Mouse (Mus musculus): Measurements from ENCODE around the gene Sh3gl2. TPM values are rescaled to one million over a fixed set of nuclear protein-coding genes. Genes with fewer than 3 reads are reported as not detected.

Sh3gl2 gene
- polyA plus RNA-seq, 1 experiment: not detected

DNA sequence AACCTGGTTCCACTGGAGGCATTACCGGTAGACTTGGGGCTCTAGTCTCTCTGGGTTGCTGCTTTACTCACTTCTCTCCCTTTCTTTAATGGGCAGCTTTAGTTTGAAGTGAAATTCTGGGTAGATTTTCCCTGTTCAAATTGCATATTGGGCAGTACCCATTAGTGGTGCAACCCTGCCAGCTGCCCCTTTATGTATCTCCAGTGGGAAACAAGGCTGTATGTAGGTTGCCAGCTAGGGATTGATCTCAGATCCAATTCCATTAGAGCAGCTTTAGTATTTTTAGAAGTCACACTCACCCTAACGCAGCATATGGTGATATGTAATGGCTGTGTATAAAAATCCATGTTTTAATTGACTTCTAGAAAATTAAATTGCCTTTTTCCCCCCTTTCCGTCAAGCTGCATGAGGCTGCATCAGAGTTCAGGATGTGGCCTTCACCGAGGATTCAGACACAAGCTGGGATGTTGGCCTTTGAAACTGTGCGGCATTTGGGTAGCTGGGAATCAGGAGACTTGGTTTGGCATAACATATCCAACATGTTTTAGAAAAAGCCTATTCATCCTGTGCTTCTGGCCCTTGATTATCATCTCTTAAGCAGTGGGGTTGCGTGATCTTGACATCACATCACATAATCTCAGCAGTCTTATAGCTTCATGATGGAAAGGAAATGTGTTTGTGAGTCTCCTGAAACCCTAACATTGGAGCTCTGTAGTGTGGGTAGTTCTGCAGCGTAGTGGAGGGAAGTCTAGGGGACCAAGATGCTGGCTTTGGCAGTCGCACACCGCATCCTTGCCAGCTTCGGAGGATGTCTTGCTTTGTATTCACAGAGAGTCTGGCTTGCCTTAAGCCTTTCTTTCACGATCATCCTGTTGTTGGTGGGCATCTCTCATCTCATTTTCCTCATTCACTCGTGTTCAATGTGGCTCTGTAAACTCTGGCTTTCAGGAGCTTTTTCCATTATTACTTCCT, 56.0 kb downstream of the Sh3gl2 start:
- no peak for TF ChIP-seq GATA1 (IDR thresholded peaks at IDR 0.05; ENCODE audit: low read length)

DNA sequence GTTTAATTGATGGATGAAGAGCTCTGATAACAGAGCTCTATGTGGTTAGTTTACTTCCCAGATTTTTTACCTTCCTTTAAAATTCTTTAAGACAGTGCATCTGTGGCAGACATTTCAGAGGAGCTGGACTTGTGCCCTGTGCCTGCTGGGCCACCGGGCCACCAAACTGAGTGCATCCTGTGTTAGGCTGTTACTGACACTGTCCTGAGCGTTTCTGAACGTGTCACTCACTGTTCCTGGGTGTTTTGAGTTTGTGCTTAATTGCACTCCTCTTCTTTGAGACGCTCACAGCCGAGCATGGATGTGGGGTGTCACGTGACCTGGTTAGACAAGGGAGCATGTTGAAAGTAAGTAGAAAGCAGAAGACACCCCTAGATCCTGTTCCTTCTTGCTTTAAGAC, 57.2 kb downstream of the Sh3gl2 start:
- TF ChIP-seq GATA1 (IDR thresholded peaks at IDR 0.05; ENCODE audit: low read length): no peak

DNA sequence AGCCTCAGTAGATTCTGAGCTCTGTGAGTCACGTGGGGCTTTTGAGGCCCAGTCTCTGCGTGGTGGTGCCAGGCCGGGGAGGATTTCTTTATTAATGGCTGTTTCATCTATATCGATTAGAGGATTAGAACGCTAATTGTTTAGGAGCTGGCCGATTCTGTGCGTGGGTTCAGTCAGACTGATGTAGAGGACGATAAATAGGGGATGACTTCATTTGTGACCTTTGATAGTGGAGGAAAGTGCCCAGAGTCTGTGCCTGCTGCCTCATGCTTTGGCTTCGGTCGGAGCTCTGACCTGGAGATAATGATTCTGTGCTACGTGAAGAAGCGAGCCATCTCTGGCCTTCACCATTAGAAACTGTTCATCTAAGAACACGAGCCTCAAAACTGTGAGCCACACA, 57.7 kb downstream of the Sh3gl2 start:
- TF ChIP-seq GATA1 (IDR thresholded peaks at IDR 0.05; ENCODE audit: low read length): no peak

DNA sequence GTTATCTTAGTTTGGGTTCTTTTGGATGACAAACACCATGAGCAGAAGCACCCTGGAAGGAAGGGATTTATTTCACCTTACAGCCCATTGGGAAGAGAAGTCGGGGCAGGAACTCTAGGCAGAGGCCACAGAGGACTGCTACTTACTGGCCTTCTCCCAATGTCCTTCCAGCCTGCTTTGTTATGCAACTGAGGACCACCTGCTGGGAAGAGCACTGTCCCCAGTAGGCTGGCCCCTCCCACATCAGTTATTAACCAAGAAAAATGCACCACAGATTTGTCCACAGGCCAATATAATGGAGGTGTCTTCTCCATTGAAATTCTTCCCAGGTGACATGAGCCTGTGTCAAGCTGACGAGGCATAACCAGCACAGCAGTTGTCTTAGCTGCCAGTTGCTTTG, 62.5 kb downstream of the Sh3gl2 start:
- no peak for TF ChIP-seq GATA1 (IDR thresholded peaks at IDR 0.05; ENCODE audit: low read length)

GRCm38 (mm10) chr4:85272877-85273276, 68.0 kb downstream of the Sh3gl2 start:
- no peak for TF ChIP-seq GATA1 (IDR thresholded peaks at IDR 0.05; ENCODE audit: low read length)

DNA sequence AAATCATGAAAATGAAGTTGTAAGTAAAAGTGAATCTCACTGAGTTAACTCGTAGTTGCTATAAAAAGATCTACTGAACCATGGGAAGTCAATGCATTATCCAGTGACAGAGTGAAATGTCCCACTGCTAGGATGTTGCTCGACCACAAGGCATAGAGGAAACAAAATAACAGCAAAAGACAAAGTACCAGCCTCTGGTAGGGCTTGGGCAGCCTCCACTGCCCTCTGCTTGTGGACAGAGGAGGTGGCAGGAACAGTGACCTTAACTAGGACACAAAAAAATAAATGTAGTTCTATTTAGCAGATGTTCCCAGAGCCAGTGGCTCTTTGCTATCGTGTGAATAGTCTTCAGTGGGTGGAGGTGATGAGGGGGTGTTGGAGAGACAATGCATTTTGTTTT, 68.5 kb downstream of the Sh3gl2 start:
- no peak for TF ChIP-seq GATA1 (IDR thresholded peaks at IDR 0.05; ENCODE audit: low read length)

DNA sequence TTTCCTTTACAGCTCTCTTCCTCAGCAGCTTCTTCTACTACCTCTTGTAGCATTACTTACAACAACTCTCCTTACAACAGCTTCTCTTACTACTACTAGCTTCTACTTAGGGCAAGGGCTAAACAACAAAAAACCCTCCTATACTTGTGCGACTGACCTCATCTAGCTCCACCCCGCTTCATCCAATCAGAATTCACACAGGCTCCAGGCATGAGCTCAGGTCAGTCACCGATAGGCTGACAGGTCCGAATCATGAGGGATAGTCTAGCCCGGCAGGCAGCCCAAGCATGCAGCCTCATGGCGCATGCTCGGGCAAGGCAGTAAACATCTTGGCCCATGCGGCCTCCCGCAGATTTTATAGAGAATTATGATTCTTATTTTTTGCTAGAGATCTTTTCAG, 78.2 kb downstream of the Sh3gl2 start:
- no peak for TF ChIP-seq GATA1 (IDR thresholded peaks at IDR 0.05; ENCODE audit: low read length)

DNA sequence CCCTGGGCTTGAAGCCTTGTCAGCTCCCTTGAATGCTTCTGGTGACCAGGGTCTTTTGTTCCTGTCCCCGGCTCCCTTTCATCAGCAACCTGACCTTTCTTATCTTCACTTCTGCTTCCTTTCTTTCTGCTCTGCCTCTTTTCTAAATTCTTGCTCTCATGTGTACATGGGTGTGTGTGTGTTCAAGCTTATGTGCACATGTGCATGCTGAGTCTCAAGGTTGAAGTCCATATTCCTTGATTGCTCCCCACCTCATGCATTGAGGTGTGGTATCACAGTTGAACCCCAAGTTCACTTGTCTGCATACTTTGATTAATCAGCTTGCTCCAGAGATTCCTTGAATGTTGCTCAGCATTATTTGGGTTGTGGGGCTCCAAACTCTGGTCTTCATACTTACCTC, 85.1 kb downstream of the Sh3gl2 start:
- no peak for TF ChIP-seq GATA1 (IDR thresholded peaks at IDR 0.05; ENCODE audit: low read length)

DNA sequence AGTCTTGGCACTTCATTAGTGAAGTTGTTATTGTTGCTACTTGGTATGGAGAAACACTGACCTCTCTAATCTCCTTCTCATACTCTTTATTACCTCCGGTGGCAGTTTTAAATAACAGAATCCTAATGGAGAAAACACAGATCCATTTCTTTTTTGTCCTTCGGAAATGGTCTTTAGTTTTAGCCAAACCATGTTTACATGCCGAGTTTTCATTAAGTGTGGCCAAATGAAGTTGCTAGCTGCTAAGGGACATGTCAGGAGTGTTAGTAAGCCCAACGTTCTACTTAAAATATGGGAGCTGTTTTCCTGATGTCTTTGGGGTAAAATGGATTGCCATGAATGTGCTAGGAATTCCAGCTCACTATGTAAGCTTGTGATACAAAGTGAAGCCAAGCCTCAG, 86.4 kb downstream of the Sh3gl2 start:
- TF ChIP-seq GATA1 (IDR thresholded peaks at IDR 0.05; ENCODE audit: low read length): no peak

DNA sequence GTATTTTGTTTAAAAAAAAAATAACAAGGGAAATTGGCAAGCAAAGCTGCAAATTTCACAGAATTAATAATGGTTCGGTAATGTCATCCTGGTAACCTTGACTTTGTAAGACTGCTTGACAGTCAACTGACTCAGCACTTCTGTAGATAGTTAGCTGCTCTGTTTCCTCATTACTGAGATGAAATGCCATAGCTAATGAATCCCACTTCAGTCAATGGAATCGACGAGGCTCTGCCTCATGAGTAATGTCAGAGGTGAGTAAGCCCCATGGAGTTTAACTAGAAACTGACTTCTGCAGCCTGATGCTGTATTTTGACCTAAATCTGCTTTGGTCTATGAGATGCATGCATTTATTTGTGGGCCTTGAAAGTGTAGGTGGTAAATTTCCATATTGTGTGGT, 88.4 kb downstream of the Sh3gl2 start:
- TF ChIP-seq GATA1 (IDR thresholded peaks at IDR 0.05; ENCODE audit: low read length): no peak

DNA sequence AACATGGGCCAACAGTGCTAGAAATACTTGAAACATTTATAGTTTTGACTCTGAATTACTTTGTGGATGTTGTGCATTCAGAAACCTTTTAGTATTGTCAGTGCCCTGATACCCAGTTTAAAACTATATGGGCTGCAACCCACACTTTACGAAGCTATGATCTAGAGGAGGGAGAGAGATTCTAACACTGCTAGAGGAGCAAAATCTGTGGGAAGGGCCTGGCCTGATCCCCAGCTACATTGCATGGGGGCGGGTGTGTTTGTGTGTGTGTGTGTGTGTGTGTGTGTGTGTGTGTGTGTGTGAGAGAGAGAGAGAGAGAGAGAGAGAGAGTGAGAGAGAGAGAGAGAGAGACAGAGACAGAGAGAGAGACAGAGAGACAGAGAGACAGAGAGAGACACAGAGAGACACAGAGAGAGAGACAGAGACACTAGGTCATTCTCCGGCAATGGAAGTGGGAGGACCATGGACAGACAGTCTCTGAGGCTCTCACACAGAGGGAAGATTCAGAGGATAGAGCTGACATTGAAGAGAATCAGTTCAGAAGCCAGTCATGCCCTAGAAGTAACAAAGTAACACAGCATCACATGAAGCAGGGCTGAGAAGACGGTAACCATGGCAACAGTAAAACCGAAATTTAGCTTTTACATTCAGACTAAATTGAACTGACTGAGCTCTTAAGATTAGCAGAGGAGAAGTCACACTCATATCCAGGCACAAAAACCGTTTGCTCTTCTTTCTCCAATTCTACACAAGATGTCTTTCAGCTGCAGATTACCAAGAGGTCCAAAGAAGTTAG, 95.9 kb downstream of the Sh3gl2 start:
- TF ChIP-seq GATA1 (IDR thresholded peaks at IDR 0.05; ENCODE audit: low read length): no peak

GRCm38 (mm10) chr4:85305912-85306573, 101.1 kb downstream of the Sh3gl2 start:
- TF ChIP-seq GATA1 (IDR thresholded peaks at IDR 0.05; ENCODE audit: low read length): no peak

DNA sequence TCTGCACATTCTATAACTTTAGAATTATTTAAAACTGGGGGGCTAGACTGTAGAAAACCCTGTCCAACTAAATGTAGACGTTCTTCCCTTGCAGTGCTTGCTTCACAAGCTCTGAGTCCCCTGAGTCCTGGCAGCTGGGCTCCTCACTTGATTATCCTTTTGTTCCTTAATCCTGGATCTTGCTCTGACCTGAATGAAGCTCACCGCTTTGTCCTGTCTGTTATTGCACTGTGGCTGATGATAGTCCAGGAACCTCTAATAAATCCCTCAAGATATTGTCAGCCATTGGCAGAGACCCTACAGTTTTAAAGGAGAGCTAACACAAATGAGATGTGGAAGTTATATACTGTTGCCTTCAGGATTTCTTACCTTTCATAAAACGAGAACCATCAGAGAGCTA, 114.2 kb downstream of the Sh3gl2 start:
- no peak for TF ChIP-seq GATA1 (IDR thresholded peaks at IDR 0.05; ENCODE audit: low read length)

DNA sequence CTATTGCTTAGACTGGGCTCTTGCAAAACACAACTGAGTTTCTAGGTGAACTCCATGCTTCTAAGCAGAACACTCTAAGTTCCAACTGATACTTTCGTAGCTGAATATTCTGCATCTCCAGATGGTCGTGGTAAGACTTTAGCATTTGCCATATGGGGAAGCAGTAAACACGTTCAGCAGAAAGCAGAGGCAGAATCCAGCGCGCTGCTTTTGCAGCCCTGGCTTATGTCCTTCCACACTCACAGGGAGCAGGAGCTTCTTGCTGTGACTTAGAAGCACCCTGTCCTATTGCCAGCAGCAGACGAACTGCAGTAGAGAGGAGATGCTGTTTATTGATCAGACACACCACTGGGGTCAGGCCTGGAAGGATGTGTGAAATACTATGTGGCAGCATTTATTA, 120.5 kb downstream of the Sh3gl2 start:
- no peak for TF ChIP-seq GATA1 (IDR thresholded peaks at IDR 0.05; ENCODE audit: low read length)

DNA sequence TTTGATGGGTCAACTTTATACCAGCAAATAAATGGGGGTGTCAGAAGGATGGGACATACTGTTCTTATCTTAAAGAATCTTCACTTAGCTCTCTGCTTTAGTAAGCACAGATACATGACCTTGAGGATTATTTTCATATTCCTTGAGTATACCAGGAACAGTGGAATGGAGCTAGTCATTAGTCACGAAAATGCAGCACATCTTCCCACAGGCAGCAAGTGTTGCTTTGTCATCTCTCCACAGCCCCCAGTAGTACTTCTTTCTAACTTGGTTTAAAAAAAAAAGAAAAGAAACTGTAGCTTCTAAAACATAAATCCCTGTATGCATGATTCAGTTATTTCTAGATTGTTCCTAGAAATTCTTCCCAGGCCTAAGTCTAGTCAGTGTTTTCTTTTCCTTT, 121.1 kb downstream of the Sh3gl2 start:
- no peak for TF ChIP-seq GATA1 (IDR thresholded peaks at IDR 0.05; ENCODE audit: low read length)

DNA sequence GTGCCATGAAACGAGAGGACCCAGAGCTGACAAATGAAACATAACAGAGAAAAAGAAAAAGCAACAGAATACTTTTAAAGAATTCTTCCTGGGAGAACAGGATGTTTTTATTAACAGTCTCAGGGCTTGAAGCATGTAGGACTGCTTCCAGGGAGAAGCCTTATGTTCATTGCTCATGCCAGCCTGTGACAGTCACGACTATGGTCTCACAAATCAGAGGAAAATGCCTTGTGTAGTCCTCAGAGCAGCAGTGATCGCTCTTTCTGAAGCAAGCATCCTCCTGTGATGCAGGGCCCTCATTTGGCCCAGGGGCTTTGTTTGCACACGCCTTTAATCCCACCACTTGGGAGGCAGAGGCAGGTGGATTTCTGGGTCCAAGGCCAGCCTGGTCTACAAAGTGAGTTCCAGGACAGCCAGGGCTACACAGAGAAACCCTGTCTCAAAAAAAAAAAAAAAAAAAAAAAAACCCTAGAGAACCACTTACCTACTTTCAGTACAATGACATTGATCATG, 129.8 kb downstream of the Sh3gl2 start:
- TF ChIP-seq GATA1 (IDR thresholded peaks at IDR 0.05; ENCODE audit: low read length): no peak

All from G1E-ER4 (cell line).